Mouse (Mus musculus): ENCODE measurements around the gene Ctnnbip1. TPM values are rescaled to one million over a fixed set of nuclear protein-coding genes. Genes with fewer than 3 reads are reported as not detected.

The Ctnnbip1 gene
- 49.6 and 54.3 TPM in 2 replicates for polyA plus RNA-seq (2012; rRNA removed)

GRCm38 (mm10) chr4:149517868-149518340 is at the start of gene Ctnnbip1:
TSS of gene Ctnnbip1 (plus strand) at chr4:149518236.

DNA sequence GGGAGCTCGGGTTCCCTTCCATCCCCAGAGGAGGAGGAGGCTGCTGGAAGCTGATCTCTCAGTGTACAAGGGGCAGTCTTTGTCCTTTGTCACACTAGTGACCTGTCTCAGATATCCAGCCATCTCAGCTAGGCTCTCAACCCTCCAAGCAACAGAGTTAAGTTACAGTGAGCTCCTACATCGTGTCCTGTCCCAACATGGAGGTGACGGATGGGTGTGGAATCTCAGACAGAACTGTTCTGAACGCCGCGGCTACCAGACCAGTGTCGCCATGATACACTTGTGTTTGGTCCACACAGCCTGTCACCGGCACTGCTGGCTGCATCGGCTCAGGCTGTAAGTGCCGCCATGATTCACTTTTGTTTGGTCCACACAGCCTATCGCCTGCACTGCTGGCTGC is 41.0 kb upstream of the Ctnnbip1 start, which contains the start of gene Tmem274:
Gene Tmem274 (plus strand): TSS at position 301 of the 400 bp plus-strand sequence.

DNA sequence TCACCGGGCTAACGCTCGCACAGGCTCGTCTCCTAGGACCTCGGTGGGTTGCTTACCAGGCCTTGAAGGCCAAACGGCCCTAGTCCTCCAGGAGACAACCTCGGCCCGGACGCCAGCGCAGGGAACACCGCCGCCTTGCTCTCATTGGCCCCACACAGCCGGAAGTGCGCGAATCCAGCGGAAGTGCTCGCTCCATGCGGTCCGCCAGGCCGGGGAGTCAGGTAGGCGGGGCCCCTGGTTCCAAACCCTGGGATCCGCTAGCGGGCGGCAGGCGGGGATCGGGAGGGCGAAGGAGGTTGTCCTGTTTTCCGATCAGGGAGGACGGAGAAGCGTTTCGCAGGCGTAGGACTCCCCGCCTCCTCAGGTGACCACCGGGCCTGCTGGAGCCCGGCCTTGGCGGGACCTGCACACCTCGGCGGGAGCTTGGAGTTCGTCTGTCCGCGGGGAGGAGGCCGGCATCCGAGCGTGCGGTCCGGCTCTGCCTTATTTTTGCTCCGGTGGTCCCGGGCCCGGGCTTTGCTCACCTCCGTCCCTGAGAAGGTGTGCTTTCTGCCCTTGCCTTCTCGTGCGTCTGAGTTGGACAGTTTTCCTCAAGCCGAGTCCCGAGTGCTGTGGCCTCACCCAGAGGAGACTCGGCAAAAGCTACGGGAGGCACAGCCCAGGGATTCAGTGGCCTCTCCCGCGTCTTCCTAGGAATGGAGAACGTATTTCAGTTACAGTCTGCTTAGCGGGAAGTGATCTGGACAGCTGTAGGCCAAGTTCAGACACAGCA is 32.8 kb upstream of the Ctnnbip1 start, which contains the start of the genes Nmnat1 and Lzic:
Gene Nmnat1 (minus strand): TSS at position 150 of the 772 bp plus-strand sequence.
Gene Lzic (plus strand): TSS at position 177 of the 772 bp plus-strand sequence.

GRCm38 (mm10) chr4:149586044-149586782 is 68.2 kb downstream of the Ctnnbip1 start, which contains the start of gene Clstn1:
TSS of gene Clstn1 (plus strand) at chr4:149586468.

Other genes starting within 250 kb of the Ctnnbip1 start
- gene Kif1b, start 210.5 kb upstream of the Ctnnbip1 start, polyA plus RNA-seq (2012; rRNA removed): 147 TPM in 2 replicates
- gene Ube4b, start 91.5 kb upstream of the Ctnnbip1 start, polyA plus RNA-seq (2012; rRNA removed): 86.7 and 98.8 TPM in 2 replicates
- gene Rbp7, start 63.3 kb upstream of the Ctnnbip1 start, polyA plus RNA-seq (2012; rRNA removed): 0.14 and 0.19 TPM in 2 replicates
- gene Tmem274, start 40.9 kb upstream of the Ctnnbip1 start, polyA plus RNA-seq (2012; rRNA removed): not detected in 2 replicates
- 8.5 and 9.8 TPM in 2 replicates for gene Nmnat1, start 33.0 kb upstream of the Ctnnbip1 start, polyA plus RNA-seq (2012; rRNA removed)
- gene Lzic, start 33.0 kb upstream of the Ctnnbip1 start, polyA plus RNA-seq (2012; rRNA removed): 32.6 and 34.3 TPM in 2 replicates
- 90.7 and 108 TPM in 2 replicates for gene Clstn1, start 68.2 kb downstream of the Ctnnbip1 start, polyA plus RNA-seq (2012; rRNA removed)
- gene Pik3cd, start 184.3 kb downstream of the Ctnnbip1 start, polyA plus RNA-seq (2012; rRNA removed): 18.1 and 18.6 TPM in 2 replicates
- 61.1 and 63.6 TPM in 2 replicates for gene Tmem201, start 219.8 kb downstream of the Ctnnbip1 start, polyA plus RNA-seq (2012; rRNA removed)

Data from central nervous system, embryonic 14 days (tissue).